Mouse (Mus musculus): ENCODE data around the gene Nsd2. TPM values are rescaled to one million over a fixed set of nuclear protein-coding genes. Genes with fewer than 3 reads are reported as not detected.

Nsd2 gene
- total RNA-seq (2021), result 10 to 100 TPM; 10.1 TPM
- long read RNA-seq, experiment 1, partial matches to known transcripts, result 3 of 5 reads
- long read RNA-seq, experiment 1, other reads (novel, unspliced or antisense), result 2 of 5 reads
- long read RNA-seq, experiment 2, full-length matches to known transcripts, result 1 of 12 reads
- long read RNA-seq, experiment 2, partial matches to known transcripts, result 5 of 12 reads
- long read RNA-seq, experiment 2, other reads (novel, unspliced or antisense), result 6 of 12 reads

GRCm38 (mm10) chr5:33819876-33820732 is at the start of gene Nsd2:
Gene Nsd2, plus strand, starts transcription at chr5:33820725.
- peak; percentile 85 for DNase-seq

GRCm38 (mm10) chr5:33777195-33777594 is 43.3 kb upstream of the Nsd2 start:
- no peak for DNase-seq

- DNase-seq, result peak; percentile 12
These were observed 38.6 kb upstream of the Nsd2 start for GRCm38 (mm10) chr5:33781964-33782344.

- peak; percentile 95 for DNase-seq
These were observed 38.1 kb upstream of the Nsd2 start, which contains the start of gene Letm1 for GRCm38 (mm10) chr5:33782345-33782998. Gene Letm1, minus strand, starts transcription at chr5:33782817.

GRCm38 (mm10) chr5:33782999-33783390 is 37.5 kb upstream of the Nsd2 start:
- DNase-seq, result no peak

GRCm38 (mm10) chr5:33791912-33792643 is 28.4 kb upstream of the Nsd2 start:
- no peak for DNase-seq

- no peak for DNase-seq
These were observed 17.2 kb upstream of the Nsd2 start for GRCm38 (mm10) chr5:33803337-33803736.

GRCm38 (mm10) chr5:33811519-33811918 is 9.0 kb upstream of the Nsd2 start:
- DNase-seq, result no peak

- DNase-seq, result no peak
These were observed 4.4 kb upstream of the Nsd2 start for GRCm38 (mm10) chr5:33816008-33816725.

GRCm38 (mm10) chr5:33818104-33818503 is 2.4 kb upstream of the Nsd2 start:
- no peak for DNase-seq

GRCm38 (mm10) chr5:33819141-33819875 is 1.2 kb upstream of the Nsd2 start:
- DNase-seq, result peak; percentile 9

GRCm38 (mm10) chr5:33820733-33821621 is 452 bp downstream of the Nsd2 start:
- DNase-seq, result peak; percentile 47

- no peak for DNase-seq
These were observed 1.4 kb downstream of the Nsd2 start for GRCm38 (mm10) chr5:33821901-33822427.

GRCm38 (mm10) chr5:33822456-33822855 is 1.9 kb downstream of the Nsd2 start:
- no peak for DNase-seq

- no peak for DNase-seq
These were observed 5.5 kb downstream of the Nsd2 start for GRCm38 (mm10) chr5:33826001-33826400.

GRCm38 (mm10) chr5:33828107-33828506 is 7.6 kb downstream of the Nsd2 start:
- DNase-seq, result no peak

- no peak for DNase-seq
These were observed 9.4 kb downstream of the Nsd2 start for GRCm38 (mm10) chr5:33829958-33830357.

GRCm38 (mm10) chr5:33830832-33831231 is 10.3 kb downstream of the Nsd2 start:
- no peak for DNase-seq

GRCm38 (mm10) chr5:33841331-33841730 is 20.8 kb downstream of the Nsd2 start:
- no peak for DNase-seq

- DNase-seq, result no peak
These were observed 22.0 kb downstream of the Nsd2 start for GRCm38 (mm10) chr5:33842549-33842948.
